Mouse (Mus musculus): ENCODE results near the gene Ctnna3.
"Not testable (repeated sequence)": the region's sequence is repeated elsewhere in the genome, so short reads cannot be mapped to it uniquely, and the experiment has no call there.

The Ctnna3 gene

DNA sequence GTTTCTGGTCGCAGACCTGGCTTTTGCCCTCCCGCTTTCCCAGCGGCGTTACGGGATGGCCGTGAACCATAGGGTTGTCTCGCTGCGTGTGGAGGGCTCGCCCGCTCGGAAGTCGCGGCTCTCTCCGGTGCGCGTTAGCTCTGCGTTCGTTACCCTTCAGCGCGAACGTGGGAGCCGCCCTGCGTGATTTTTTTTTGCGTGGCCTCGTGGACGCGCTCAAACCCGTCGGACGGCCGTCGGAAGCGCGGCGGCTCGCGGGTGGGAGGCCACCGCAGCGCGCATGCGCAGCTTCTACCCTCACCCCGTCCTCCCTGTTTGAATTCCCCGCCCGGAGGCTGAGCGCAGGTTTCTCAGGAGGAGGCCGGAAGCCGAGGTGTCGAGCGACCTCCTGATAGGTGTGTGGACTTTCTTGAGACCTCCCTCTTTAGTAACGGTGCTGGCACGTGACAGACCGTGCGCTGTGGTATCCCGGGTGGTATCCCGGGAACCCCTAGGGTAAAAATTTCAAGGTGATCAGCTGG lies at the start of gene Ctnna3:
Gene Ctnna3, plus strand, starts transcription at position 314 of the 521 bp plus-strand sequence.
- peak; percentile 96 for DNase-seq (ENCODE audit: low read depth, low spot score)

DNA sequence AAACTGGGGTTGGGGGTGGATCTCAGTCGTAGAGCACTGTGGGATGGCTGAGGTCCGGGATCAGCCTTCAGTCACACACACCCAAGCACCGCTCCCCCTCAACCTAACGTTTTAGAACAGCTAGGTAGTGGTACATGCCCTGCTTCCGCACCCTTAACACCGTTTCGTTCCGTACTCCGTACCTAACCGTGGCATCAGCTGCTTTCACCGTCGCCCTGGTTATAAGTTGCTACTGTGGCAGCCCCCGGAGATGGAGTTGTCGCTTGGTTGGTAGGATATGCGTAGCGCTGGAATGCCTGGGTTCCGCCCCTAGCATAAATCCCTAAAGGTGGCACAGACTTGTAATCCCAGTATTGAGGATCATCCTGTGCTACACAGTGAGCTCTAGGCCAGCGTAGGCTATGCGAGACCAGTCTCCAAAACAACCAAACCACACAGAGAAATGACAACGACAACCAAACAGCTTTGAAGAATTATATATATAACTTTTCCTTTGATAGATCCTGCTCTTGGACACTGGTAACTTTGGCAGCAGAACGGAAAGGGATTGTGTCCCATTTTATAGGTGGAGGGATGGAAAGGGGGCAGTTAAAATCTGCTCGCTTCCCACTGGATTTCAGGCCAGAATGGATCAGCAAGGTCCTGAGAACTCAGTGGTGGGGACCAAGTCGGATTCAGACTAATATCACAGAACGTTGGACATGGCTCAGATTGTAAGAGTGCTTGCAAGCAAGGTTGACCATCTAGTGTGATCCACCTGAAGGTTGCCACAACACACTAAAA lies 48.2 kb upstream of the Ctnna3 start, which contains the start of gene Sirt1:
Gene Sirt1, minus strand, starts transcription at position 207 of the 783 bp plus-strand sequence.
- DNase-seq (ENCODE audit: low read depth, low spot score), result no peak

GRCm38 (mm10) chr10:63382372-63383279 lies 47.3 kb upstream of the Ctnna3 start, which contains the start of gene Dnajc12:
Gene Dnajc12 (plus strand): TSS chr10:63382443.
- DNase-seq (ENCODE audit: low read depth, low spot score), result peak; percentile 95

- DNase-seq (ENCODE audit: low read depth, low spot score), result not testable (repeated sequence)
Observed at GRCm38 (mm10) chr10:63385897-63386296, 44.0 kb upstream of the Ctnna3 start.

DNA sequence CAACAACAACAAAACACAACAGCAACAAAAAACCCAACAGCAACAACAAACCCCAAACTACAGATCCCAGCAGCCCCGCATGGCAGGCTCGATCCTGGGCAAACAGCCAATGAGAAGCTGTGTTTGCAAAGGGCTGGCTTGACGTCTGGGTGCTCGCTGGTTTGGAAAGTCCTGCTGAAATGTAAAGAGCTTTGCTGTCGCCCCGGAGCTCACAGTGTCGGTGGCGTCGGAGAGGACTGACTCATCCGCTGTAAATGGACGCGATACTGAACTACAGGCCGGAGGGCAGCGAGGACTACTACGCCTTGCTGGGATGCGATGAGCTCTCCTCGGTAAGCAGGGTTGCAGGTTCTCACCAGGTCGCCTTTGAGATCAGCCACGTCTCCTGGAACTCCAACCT lies 43.5 kb upstream of the Ctnna3 start:
- DNase-seq (ENCODE audit: low read depth, low spot score), result peak; percentile 78

DNA sequence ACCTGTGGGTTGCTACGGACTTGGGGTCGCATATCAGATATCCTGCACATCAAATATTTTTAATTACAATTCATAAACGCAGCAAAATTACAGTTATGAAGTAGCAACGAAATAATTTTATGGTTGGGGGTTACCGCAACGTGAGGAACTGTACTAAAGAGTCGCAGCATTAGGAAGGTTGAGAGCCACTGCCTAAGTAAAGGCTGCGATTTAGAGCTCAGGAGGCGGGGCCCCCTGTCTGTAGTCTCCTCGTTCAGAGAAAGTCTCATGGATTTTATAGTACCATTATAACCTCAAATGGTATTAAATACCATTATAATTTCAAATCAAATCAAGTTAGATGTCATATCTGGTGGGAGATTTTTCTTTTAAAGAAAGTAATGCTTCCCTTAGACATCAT lies 42.9 kb upstream of the Ctnna3 start:
- DNase-seq (ENCODE audit: low read depth, low spot score), result no peak

- DNase-seq (ENCODE audit: low read depth, low spot score), result no peak
Observed at GRCm38 (mm10) chr10:63388948-63389347, 41.0 kb upstream of the Ctnna3 start.

- DNase-seq (ENCODE audit: low read depth, low spot score), result no peak
Observed at GRCm38 (mm10) chr10:63396963-63397362, 32.9 kb upstream of the Ctnna3 start.

GRCm38 (mm10) chr10:63402731-63403504 lies 27.0 kb upstream of the Ctnna3 start:
- no peak for DNase-seq (ENCODE audit: low read depth, low spot score)

GRCm38 (mm10) chr10:63403636-63404035 lies 26.3 kb upstream of the Ctnna3 start:
- no peak for DNase-seq (ENCODE audit: low read depth, low spot score)

- peak; percentile 12 for DNase-seq (ENCODE audit: low read depth, low spot score)
Observed at GRCm38 (mm10) chr10:63410162-63410956, 19.5 kb upstream of the Ctnna3 start.

- not testable (repeated sequence) for DNase-seq (ENCODE audit: low read depth, low spot score)
Observed at GRCm38 (mm10) chr10:63411674-63412073, 18.2 kb upstream of the Ctnna3 start.

DNA sequence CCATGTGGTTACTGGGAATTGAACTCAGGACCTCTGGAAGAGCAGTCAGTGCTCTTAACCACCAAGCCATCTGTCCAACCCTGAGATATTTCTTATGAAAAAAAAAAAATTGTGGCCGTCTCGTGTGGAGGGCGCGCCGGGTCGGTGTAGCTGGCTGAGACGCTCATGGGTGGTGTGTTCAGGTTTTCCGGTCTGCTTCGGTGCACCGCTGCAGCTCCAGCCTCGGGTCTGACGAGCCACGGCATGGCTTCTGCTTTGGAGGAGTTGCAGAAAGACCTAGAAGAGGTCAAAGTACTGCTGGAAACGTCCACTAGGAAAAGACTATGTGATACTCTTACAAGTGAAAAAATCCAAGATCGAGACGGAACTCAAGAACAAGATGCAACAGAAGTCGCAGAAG lies 17.1 kb upstream of the Ctnna3 start:
- DNase-seq (ENCODE audit: low read depth, low spot score), result no peak

DNA sequence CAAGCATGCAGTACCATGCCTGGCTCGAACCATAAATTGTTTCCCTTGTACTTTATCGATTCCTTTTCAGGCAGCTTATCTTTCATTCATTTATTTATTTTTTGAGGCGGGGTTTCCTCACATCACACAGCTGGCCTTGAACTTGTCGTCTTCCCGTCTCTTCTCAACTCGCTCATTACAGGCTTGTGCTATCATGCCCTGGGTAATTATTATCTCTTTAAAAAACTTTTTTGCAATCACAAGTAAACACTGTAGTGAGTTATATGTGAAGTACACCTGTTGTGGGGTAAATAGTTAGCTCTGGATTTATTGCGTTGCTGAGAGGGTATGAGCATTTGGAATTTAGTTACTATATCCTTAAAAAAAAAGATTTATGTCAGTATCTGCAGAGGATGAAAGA lies 14.6 kb upstream of the Ctnna3 start:
- no peak for DNase-seq (ENCODE audit: low read depth, low spot score)

DNA sequence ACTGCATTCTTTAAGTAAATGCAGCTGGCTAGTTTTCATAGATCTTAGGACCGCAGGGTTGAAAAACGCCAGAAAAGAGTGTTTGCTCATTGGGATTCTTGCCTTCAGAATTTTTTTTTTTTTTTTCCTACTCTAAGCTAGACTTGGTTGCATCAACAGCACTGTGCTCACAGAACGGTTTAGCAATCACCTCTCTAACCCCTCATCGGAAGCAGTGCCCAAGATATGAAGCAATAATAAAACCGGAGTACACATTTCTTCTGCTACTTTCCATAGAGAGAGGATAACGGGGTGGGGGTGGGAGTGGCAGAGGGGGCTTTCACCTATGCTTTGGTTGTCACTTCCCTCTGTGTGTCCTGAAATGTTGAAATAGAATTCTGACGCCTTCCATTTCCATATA lies 14.0 kb upstream of the Ctnna3 start:
- DNase-seq (ENCODE audit: low read depth, low spot score), result no peak

DNA sequence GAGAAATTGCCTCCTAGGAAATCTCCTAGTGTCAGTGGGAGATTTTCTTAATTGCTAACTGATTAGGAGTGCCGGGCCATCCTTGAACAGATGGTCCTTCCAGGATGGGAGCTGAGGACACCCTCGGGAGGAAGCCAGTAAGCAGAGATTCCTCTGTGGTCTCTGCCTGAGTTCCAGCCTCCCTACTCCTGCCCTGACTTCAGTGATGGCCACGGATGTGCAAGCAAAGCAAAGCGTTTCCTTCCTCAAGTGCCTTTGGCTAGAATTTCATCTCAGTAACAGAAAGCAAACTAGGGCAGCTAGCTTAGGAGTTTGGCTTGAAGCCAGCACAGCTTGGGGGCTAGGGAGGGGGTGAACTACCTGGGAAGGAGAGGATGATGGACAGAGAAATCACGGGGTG lies 12.8 kb upstream of the Ctnna3 start:
- DNase-seq (ENCODE audit: low read depth, low spot score), result no peak

DNA sequence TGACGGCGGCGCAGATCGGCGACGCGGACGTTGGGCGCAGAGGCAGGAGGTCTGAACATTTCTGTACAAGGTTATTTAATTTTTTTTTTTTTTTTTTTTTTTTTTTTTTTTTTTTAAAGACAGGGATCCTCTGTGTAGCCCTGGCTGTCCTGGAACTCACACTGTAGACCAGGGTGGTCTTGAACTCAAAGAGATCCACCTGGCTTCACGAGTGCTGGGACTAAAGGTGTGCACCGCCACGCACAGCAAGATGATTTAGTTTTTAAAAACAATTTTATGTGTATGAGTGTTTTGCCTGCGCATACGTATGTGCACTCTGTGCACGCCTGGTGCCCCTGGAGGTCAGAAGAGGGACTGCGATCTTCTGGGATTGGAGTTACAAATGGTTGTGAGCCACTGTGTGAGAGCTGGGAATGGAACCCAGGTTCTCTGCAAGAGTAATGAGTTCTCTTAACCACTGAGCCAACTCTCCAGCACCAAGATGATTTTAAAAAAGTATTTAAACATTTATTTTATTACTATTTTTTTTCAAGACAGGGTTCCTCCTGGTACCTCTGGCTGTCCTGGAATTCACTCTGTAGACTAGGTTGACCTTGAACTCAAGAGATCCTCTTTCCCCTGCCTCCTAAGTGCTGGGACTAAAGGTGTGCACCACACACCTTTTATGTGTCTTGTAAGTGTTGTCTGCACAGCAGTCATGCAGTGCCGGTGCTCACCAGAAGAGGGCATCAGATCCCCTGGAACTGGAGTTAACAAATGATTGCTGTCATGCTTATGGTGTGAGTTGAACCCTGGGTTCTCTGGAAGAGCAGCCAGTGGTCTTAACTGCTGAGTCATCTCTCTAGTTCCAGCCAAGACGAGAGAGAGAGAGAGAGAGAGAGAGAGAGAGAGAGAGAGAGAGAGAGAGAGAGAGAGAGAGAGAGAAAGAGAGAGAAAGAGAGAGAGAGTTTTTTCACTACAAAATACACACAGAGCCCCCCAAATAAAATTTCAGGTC lies 7.9 kb upstream of the Ctnna3 start, which contains the start of gene Gm7075:
Gene Gm7075, minus strand, starts transcription at position 51 of the 997 bp plus-strand sequence.
- peak; percentile 59 for DNase-seq (ENCODE audit: low read depth, low spot score)

- DNase-seq (ENCODE audit: low read depth, low spot score), result no peak
Observed at GRCm38 (mm10) chr10:63422736-63422992, 7.2 kb upstream of the Ctnna3 start.

All from mesoderm, embryonic 11.5 days (tissue).